Mouse (Mus musculus): Measurements from ENCODE around the gene Gjb2. TPM values are rescaled to one million over a fixed set of nuclear protein-coding genes. Genes with fewer than 3 reads are reported as not detected.

Gene Gjb2
- polyA plus RNA-seq, 1 experiment from 2014 or later: 20.0 TPM

DNA sequence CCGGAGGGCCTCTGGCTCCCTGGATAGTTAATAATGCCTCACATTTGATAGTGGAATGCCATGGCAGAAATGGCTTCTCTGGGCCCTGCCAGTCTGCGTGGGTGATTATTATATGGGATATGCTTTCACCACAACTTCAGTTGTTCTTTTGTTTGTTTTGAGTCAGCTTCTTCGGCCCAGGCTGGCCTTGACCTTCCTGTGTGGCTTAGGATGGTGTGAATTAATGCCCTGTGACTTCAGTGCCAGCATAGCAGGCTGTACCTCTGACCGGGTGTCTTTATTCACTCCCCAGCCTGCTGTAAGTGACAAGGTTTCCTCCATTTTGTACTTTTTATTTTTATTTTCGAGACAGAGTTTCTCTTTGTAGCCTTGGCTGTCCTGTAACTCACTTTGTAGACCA is 3.4 kb upstream of the Gjb2 start:
- 53% methylated on average over 5 of the region's 5 CpGs for WGBS (ENCODE audit: insufficient replicate concordance)
- Histone ChIP-seq H3K9me3 (replicated peaks; ENCODE audit: control insufficient read depth, low read length) (no peaks in the 10 kb centered on the region), H3K36me3 (ENCODE audit: control insufficient read depth, insufficient read depth) (no peaks in the 10 kb centered on the region), H3K9ac (ENCODE audit: low read depth, low read length) (no peak overlapping the region), H3K4me1 (ENCODE audit: control insufficient read depth, low read depth, low read length) (no peaks in the 10 kb centered on the region; the same call in 1 of the 2 replicates), H3K4me3 (ENCODE audit: low read depth, low read length) (no peak overlapping the region), H3K27ac (ENCODE audit: low read length) (no peak overlapping the region), H3K27me3 (ENCODE audit: control insufficient read depth, insufficient read depth, low read depth, low read length) (peaks cover 36% of the 10 kb centered on the region), H3K4me2 (ENCODE audit: low read depth, low read length) (no peak overlapping the region)
- ATAC-seq (ENCODE audit: low read depth): no peak

DNA sequence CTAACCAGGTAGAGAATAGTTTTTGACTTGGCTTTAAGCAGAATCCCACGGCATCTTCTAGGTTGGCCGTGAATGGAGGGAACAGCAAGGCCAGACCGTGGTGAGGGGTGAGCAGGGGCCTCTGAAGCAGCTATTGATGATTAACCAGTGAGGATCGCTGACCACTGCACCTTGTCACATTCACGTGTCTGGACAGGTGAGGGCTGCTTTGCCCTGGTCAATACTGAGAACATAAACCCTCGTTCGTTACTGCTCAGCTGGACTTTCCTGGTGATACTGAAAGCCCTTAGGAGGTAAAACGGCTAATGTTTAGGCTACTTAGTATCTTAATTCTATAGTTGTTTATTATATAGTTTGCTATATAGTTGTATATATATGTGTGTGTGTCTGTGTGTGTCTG is 2.6 kb upstream of the Gjb2 start:
- Histone ChIP-seq H3K4me3 (ENCODE audit: low read depth, low read length) (no peak overlapping the region), H3K36me3 (ENCODE audit: control insufficient read depth, insufficient read depth) (no peaks in the 10 kb centered on the region), H3K9me3 (replicated peaks; ENCODE audit: control insufficient read depth, low read length) (no peaks in the 10 kb centered on the region), H3K4me2 (ENCODE audit: low read depth, low read length) (no peak overlapping the region), H3K27ac (ENCODE audit: low read length) (no peak overlapping the region), H3K9ac (ENCODE audit: low read depth, low read length) (no peak overlapping the region), H3K27me3 (ENCODE audit: control insufficient read depth, insufficient read depth, low read depth, low read length) (peaks cover 36% of the 10 kb centered on the region), H3K4me1 (ENCODE audit: control insufficient read depth, low read depth, low read length) (no peaks in the 10 kb centered on the region; the same call in 1 of the 2 replicates)
- ATAC-seq (ENCODE audit: low read depth): no peak
- 54% methylated on average over 8 of the region's 8 CpGs for WGBS (ENCODE audit: insufficient replicate concordance)

DNA sequence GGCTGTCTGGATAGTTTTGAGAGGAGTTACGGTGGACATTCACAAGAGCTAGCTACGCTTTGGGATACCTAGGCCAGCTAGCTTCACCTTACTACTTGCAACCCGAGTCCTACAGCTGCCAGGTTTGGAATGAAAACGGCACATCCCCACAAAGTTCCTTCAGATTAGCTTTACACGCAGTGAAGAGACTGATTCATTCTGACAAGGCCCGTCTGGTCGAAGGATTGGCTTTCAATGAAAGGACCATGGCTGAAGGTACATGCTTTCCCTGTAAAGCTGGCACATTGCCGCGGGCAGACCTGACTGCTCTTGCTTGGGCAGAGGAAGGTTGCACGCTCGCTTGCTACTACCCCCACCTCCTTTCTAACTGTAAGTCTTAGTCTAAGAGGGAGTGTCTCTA is 1.2 kb upstream of the Gjb2 start:
- Histone ChIP-seq H3K27me3 (ENCODE audit: control insufficient read depth, insufficient read depth, low read depth, low read length) (peaks cover 36% of the 10 kb centered on the region), H3K36me3 (ENCODE audit: control insufficient read depth, insufficient read depth) (no peaks in the 10 kb centered on the region), H3K9me3 (replicated peaks; ENCODE audit: control insufficient read depth, low read length) (no peaks in the 10 kb centered on the region), H3K4me2 (ENCODE audit: low read depth, low read length) (no peak overlapping the region), H3K4me3 (ENCODE audit: low read depth, low read length) (no peak overlapping the region), H3K4me1 (ENCODE audit: control insufficient read depth, low read depth, low read length) (peaks cover 3% of the 10 kb centered on the region; the same call in 1 of the 2 replicates), H3K9ac (ENCODE audit: low read depth, low read length) (no peak overlapping the region), H3K27ac (ENCODE audit: low read length) (no peak overlapping the region)
- no peak for ATAC-seq (ENCODE audit: low read depth)
- 43% methylated on average over 11 of the region's 11 CpGs for WGBS (ENCODE audit: insufficient replicate concordance)

DNA sequence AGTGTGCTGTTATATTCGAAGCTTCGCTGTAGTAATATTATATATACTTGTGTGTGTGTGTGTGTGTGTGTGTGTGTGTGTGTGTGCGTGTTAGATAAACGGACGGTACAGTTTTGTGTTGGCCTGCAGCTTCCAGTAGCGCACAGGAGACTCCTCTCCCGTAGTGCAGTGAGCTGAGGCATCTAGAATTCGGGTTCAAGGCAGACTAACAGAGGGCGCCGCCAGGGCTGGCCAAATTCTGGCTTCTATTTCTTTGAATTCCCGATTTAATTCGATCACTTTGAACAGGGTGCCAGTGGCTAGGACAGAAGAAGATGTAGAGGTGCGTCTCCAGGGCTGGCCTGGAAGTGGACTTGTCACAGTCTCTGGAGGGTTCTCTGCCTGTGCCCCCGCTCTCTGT is 609 bp upstream of the Gjb2 start:
- peak overlapping the region; percentile 78 for H3K4me2 ChIP-seq (ENCODE audit: low read depth, low read length)
- H3K27me3 ChIP-seq (ENCODE audit: control insufficient read depth, insufficient read depth, low read depth, low read length): peaks cover 36% of the 10 kb centered on the region
- ATAC-seq (ENCODE audit: low read depth): no peak
- no peak overlapping the region for H3K9ac ChIP-seq (ENCODE audit: low read depth, low read length)
- H3K4me1 ChIP-seq (ENCODE audit: control insufficient read depth, low read depth, low read length): peaks cover 3% of the 10 kb centered on the region; the same call in 1 of the 2 replicates
- no peak overlapping the region; the same call in 1 of the 2 replicates for H3K4me3 ChIP-seq (ENCODE audit: low read depth, low read length)
- 9% methylated on average over 14 of the region's 14 CpGs for WGBS (ENCODE audit: insufficient replicate concordance)
- H3K27ac ChIP-seq (ENCODE audit: low read length): no peak overlapping the region
- H3K9me3 ChIP-seq (replicated peaks; ENCODE audit: control insufficient read depth, low read length): no peaks in the 10 kb centered on the region
- no peaks in the 10 kb centered on the region for H3K36me3 ChIP-seq (ENCODE audit: control insufficient read depth, insufficient read depth)

DNA sequence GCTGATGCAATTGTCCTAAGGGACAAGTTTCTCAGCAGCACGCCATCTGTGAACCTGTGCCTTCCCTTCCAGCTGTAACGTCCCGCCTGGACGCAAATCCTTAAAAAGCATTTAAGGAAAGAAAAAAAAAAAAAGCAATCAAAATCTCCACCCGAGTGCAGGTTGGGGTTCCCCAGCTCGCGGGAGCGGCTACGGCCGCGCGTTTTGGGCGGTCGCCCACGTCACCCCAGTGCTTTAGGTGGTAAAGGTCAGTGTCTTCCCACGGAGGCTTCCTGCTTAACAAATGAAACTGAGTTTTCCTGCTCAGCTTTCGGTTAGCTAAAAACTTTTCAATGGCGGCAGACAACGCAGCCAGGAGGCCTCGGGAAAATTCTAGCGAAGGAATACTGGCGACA is 794 bp downstream of the Gjb2 start:
- Histone ChIP-seq H3K27me3 (ENCODE audit: control insufficient read depth, insufficient read depth, low read depth, low read length) (peaks cover 36% of the 10 kb centered on the region), H3K4me3 (ENCODE audit: low read depth, low read length) (peak overlapping the region; percentile 65), H3K4me1 (ENCODE audit: control insufficient read depth, low read depth, low read length) (peaks cover 7% of the 10 kb centered on the region), H3K9me3 (replicated peaks; ENCODE audit: control insufficient read depth, low read length) (no peaks in the 10 kb centered on the region), H3K4me2 (ENCODE audit: low read depth, low read length) (peak overlapping the region; percentile 78), H3K36me3 (ENCODE audit: control insufficient read depth, insufficient read depth) (no peaks in the 10 kb centered on the region), H3K27ac (ENCODE audit: low read length) (peak overlapping the region; percentile 48; the same call in 1 of the 2 replicates), H3K9ac (ENCODE audit: low read depth, low read length) (peak overlapping the region; percentile 57)
- no peak for ATAC-seq (ENCODE audit: low read depth)
- 4% methylated on average over 22 of the region's 22 CpGs for WGBS (ENCODE audit: insufficient replicate concordance)

DNA sequence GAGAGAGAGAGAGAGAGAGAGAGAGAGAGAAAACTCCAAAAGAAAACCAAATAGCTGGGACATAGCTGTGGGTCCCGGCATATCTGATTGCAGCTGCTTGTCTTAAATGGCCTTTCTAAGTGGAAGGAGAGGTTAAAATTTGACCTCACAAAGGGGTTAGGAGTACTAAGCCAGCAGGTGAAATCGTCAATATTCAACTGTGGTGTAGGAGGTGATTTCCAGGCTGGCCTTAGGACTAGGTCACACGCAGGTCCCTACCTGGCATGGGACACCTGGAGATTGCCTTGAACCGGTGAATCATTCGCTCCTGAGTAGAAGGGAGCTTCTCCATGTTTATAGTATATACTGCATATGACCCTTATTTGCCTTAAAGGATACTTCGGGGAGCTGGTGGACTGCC is 1.4 kb downstream of the Gjb2 start:
- H3K9ac ChIP-seq (ENCODE audit: low read depth, low read length): peak overlapping the region; percentile 57; the same call in 1 of the 2 replicates
- H3K36me3 ChIP-seq (ENCODE audit: control insufficient read depth, insufficient read depth): no peaks in the 10 kb centered on the region
- 37% methylated on average over 6 of the region's 6 CpGs for WGBS (ENCODE audit: insufficient replicate concordance)
- no peak for ATAC-seq (ENCODE audit: low read depth)
- H3K4me3 ChIP-seq (ENCODE audit: low read depth, low read length): peak overlapping the region; percentile 65
- H3K27me3 ChIP-seq (ENCODE audit: control insufficient read depth, insufficient read depth, low read depth, low read length): peaks cover 36% of the 10 kb centered on the region
- H3K4me2 ChIP-seq (ENCODE audit: low read depth, low read length): peak overlapping the region; percentile 78
- H3K9me3 ChIP-seq (replicated peaks; ENCODE audit: control insufficient read depth, low read length): no peaks in the 10 kb centered on the region
- H3K4me1 ChIP-seq (ENCODE audit: control insufficient read depth, low read depth, low read length): peaks cover 7% of the 10 kb centered on the region
- H3K27ac ChIP-seq (ENCODE audit: low read length): 0 out of 2 replicates have a peak overlapping the region, but pooled peaks have one; percentile 22

DNA sequence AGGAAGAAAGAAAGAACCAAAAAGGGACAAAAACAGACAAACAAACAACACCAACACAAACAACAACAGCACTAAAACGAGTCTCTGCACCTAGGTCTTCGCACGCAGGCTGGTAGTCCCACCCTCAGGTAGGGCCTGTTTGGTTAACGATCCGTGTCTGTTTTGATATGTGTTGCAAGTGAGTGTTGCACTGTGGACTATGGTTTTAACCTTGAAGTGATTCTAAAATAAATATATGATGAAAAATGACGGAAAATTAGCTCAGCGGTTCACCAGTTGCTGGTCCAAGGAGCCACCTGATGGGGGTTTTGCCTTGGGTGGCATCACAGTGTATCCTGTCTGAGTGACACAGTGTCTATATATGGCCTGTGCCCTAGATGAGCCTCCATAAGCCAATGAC is 2.9 kb downstream of the Gjb2 start:
- WGBS (ENCODE audit: insufficient replicate concordance): 72% methylated on average over 7 of the region's 7 CpGs
- H3K4me2 ChIP-seq (ENCODE audit: low read depth, low read length): peak overlapping the region; percentile 78
- peaks cover 36% of the 10 kb centered on the region for H3K27me3 ChIP-seq (ENCODE audit: control insufficient read depth, insufficient read depth, low read depth, low read length)
- ATAC-seq (ENCODE audit: low read depth): 0 out of 2 replicates have a peak, but pooled peaks have one; percentile 28
- H3K9me3 ChIP-seq (replicated peaks; ENCODE audit: control insufficient read depth, low read length): no peaks in the 10 kb centered on the region
- H3K4me3 ChIP-seq (ENCODE audit: low read depth, low read length): peak overlapping the region; percentile 11; the same call in 1 of the 2 replicates
- H3K36me3 ChIP-seq (ENCODE audit: control insufficient read depth, insufficient read depth): no peaks in the 10 kb centered on the region
- H3K4me1 ChIP-seq (ENCODE audit: control insufficient read depth, low read depth, low read length): peaks cover 7% of the 10 kb centered on the region
- no peak overlapping the region; the same call in 1 of the 2 replicates for H3K9ac ChIP-seq (ENCODE audit: low read depth, low read length)
- H3K27ac ChIP-seq (ENCODE audit: low read length): peak overlapping the region; percentile 53

DNA sequence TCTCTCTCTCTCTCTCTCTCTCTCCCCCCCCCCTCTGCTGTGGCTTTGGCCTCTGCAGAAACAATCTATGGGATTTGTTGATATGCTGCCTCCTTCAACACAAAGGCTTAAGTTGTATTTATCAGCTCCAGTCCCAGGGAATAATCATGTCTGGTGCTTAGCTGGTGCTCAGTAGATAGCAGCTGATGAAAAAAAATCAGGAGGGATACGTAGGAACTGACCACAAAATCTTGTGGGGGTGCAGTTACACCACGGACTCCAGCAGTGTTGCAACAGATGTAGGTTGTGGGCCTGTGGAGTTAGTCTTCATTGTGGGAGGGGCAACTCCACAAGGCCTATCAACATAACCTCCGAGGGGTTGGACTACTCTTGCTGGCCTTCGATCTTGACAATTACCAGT is 8.6 kb downstream of the Gjb2 start:
- 10% methylated on average over 4 of the region's 4 CpGs for WGBS (ENCODE audit: insufficient replicate concordance)
- Histone ChIP-seq H3K36me3 (ENCODE audit: control insufficient read depth, insufficient read depth) (no peaks in the 10 kb centered on the region), H3K27ac (ENCODE audit: low read length) (no peak overlapping the region), H3K9me3 (replicated peaks; ENCODE audit: control insufficient read depth, low read length) (no peaks in the 10 kb centered on the region), H3K27me3 (ENCODE audit: control insufficient read depth, insufficient read depth, low read depth, low read length) (no peaks in the 10 kb centered on the region), H3K4me1 (ENCODE audit: control insufficient read depth, low read depth, low read length) (peaks cover 11% of the 10 kb centered on the region), H3K9ac (ENCODE audit: low read depth, low read length) (no peak overlapping the region), H3K4me2 (ENCODE audit: low read depth, low read length) (no peak overlapping the region), H3K4me3 (ENCODE audit: low read depth, low read length) (no peak overlapping the region)
- ATAC-seq (ENCODE audit: low read depth): peak; percentile 76

DNA sequence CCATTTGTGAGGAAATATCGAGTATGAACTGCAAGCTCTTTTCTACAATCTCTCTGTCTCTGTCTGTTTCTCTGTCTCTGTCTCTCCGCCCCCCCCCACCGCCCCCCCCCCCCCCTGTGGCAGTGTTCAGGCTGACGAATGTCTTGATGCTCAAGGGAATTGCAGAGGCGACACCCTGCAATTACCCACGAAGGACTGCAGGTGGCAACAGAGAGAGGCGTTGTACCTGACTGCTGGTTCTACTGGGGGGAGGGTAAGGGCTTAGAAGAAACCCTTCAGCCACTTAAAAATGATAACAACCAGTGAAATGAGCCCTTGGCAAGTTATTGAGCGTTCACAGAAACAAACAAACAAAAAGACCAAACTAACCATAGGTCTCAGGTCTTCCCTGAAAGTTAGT is 11.5 kb downstream of the Gjb2 start:
- Histone ChIP-seq H3K4me1 (ENCODE audit: control insufficient read depth, low read depth, low read length) (peaks cover 6% of the 10 kb centered on the region), H3K27me3 (ENCODE audit: control insufficient read depth, insufficient read depth, low read depth, low read length) (no peaks in the 10 kb centered on the region), H3K9me3 (replicated peaks; ENCODE audit: control insufficient read depth, low read length) (no peaks in the 10 kb centered on the region), H3K36me3 (ENCODE audit: control insufficient read depth, insufficient read depth) (no peaks in the 10 kb centered on the region), H3K27ac (ENCODE audit: low read length) (no peak overlapping the region), H3K4me2 (ENCODE audit: low read depth, low read length) (no peak overlapping the region), H3K4me3 (ENCODE audit: low read depth, low read length) (no peak overlapping the region), H3K9ac (ENCODE audit: low read depth, low read length) (no peak overlapping the region)
- ATAC-seq (ENCODE audit: low read depth): no peak
- 1% methylated on average over 7 of the region's 8 CpGs for WGBS (ENCODE audit: insufficient replicate concordance)

Measured in liver, embryonic 16.5 days (tissue).